Mouse (Mus musculus) stomach, embryonic 15.5 days (tissue): Measurements from ENCODE around the gene Psd4. TPM values are rescaled to one million over a fixed set of nuclear protein-coding genes. Genes with fewer than 3 reads are reported as not detected.

Experiments used
- ATAC-seq: fragments of 200-750 bp; cut with Nextera tagmentation; 2 replicates; pipeline ENCODE4 v1.8.0; 2017; ENCODE audit warnings: low read depth, moderate number of reproducible peaks, moderate TSS enrichment; ENCODE audit not compliant: insufficient read depth, low FRiP score
- H3K27ac ChIP-seq: fragments of 300-500 bp; sonication (generic); 2 replicates; pipeline ENCODE4 v1.5.1; 2015; ENCODE audit warnings: mild to moderate bottlenecking, inconsistent platforms
- H3K27me3 ChIP-seq: fragments of 300-500 bp; sonication (generic); replicated peaks from 2 replicates; pipeline ENCODE4 v1.6.1; 2015; ENCODE audit warnings: inconsistent platforms
- H3K36me3 ChIP-seq: fragments of 300-500 bp; sonication (generic); 2 replicates; pipeline ENCODE4 v1.6.1; 2015; ENCODE audit warnings: inconsistent platforms
- H3K4me1 ChIP-seq: fragments of 300-500 bp; sonication (generic); 2 replicates; pipeline ENCODE4 v1.6.1; 2015; ENCODE audit warnings: inconsistent platforms
- H3K4me2 ChIP-seq: fragments of 300-500 bp; sonication (generic); 2 replicates; pipeline ENCODE4 v1.6.1; 2015; ENCODE audit warnings: mild to moderate bottlenecking, inconsistent platforms
- H3K4me3 ChIP-seq: fragments of 300-500 bp; sonication (generic); replicated peaks from 2 replicates; pipeline ENCODE4 v1.5.1; 2015; ENCODE audit warnings: inconsistent platforms
- H3K9ac ChIP-seq: fragments of 300-500 bp; sonication (generic); 2 replicates; pipeline ENCODE4 v1.6.1; 2015; ENCODE audit warnings: inconsistent platforms
- H3K9me3 ChIP-seq: fragments of 300-500 bp; sonication (generic); 2 replicates; pipeline ENCODE4 v1.6.1; 2016; ENCODE audit warnings: inconsistent platforms
- WGBS: fragments of 180-500 bp; shearing (Covaris S2); methylation state at CpG from one replicate; pipeline ENCODE4 v1.1.7; 2015; 5-methylcytosine and 5-hydroxymethylcytosine counted together
- polyA plus RNA-seq: library from polyadenylated mRNA; unstranded; fragments of >200 nt; fragmentation: Nextera tagmentation; extraction: Ambion mirVana; gene quantifications from 2 replicates; pipeline ENCODE4 v1.2.1, GENCODE M21; 2015

Gene Psd4
- polyA plus RNA-seq = 6.3 and 6.4 TPM in 2 replicates

GRCm38 (mm10) chr2:24367030-24367894, at the start of gene Psd4:
TSS of gene Psd4 (plus strand) at chr2:24367580.
- H3K9ac ChIP-seq = peak within 1 kb of the TSS; percentile 3; the same call in 1 of the 2 replicates
- no peaks in the 10 kb centered on the region for H3K36me3 ChIP-seq
- WGBS = 3% methylated on average over 47 of the region's 47 CpGs
- ATAC-seq = peak; percentile 97
- H3K27me3 ChIP-seq = no peaks in the 10 kb centered on the region
- peaks cover 6% of the 10 kb centered on the region for H3K4me1 ChIP-seq
- H3K27ac ChIP-seq = peak within 1 kb of the TSS; percentile 69; the same call in 1 of the 2 replicates
- peak within 1 kb of the TSS; percentile 70 for H3K4me2 ChIP-seq
- peak within 1 kb of the TSS; percentile 39 for H3K4me3 ChIP-seq
- H3K9me3 ChIP-seq = no peaks in the 10 kb centered on the region

- ATAC-seq = no peak
- Histone ChIP-seq H3K27me3 (no peaks in the 10 kb centered on the region), H3K9me3 (no peaks in the 10 kb centered on the region), H3K27ac (no peak overlapping the region), H3K36me3 (no peaks in the 10 kb centered on the region), H3K9ac (no peak overlapping the region), H3K4me2 (no peak overlapping the region), H3K4me3 (no peak overlapping the region), H3K4me1 (no peaks in the 10 kb centered on the region)
- 67% methylated on average over 4 of the region's 4 CpGs for WGBS
Measured at GRCm38 (mm10) chr2:24317919-24318598, 49.3 kb upstream of the Psd4 start.

- Histone ChIP-seq H3K27ac (peak overlapping the region; percentile 22; the same call in 1 of the 2 replicates), H3K36me3 (no peaks in the 10 kb centered on the region), H3K4me1 (no peaks in the 10 kb centered on the region), H3K9ac (no peak overlapping the region), H3K4me2 (no peak overlapping the region), H3K4me3 (no peak overlapping the region), H3K9me3 (no peaks in the 10 kb centered on the region), H3K27me3 (no peaks in the 10 kb centered on the region)
- 45% methylated on average over 3 of the region's 3 CpGs for WGBS
- peak; percentile 71; the same call in 1 of the 2 replicates for ATAC-seq
Measured at GRCm38 (mm10) chr2:24335333-24335732, 32.0 kb upstream of the Psd4 start.

GRCm38 (mm10) chr2:24336545-24336944, 30.8 kb upstream of the Psd4 start, which contains the start of gene Il1rn:
TSS of gene Il1rn (plus strand) at chr2:24336853.
- Histone ChIP-seq H3K36me3 (no peaks in the 10 kb centered on the region), H3K4me3 (no peak within 1 kb of the TSS), H3K27ac (peak within 1 kb of the TSS; percentile 22; the same call in 1 of the 2 replicates), H3K9ac (no peak within 1 kb of the TSS), H3K9me3 (no peaks in the 10 kb centered on the region), H3K4me1 (no peaks in the 10 kb centered on the region), H3K27me3 (no peaks in the 10 kb centered on the region), H3K4me2 (no peak within 1 kb of the TSS)
- peak; percentile 53; the same call in 1 of the 2 replicates for ATAC-seq
- 63% methylated on average over 2 of the region's 2 CpGs for WGBS

GRCm38 (mm10) chr2:24341395-24341885, 25.9 kb upstream of the Psd4 start:
- no peaks in the 10 kb centered on the region for H3K4me1 ChIP-seq
- no peaks in the 10 kb centered on the region for H3K27me3 ChIP-seq
- no peak overlapping the region for H3K4me2 ChIP-seq
- no peaks in the 10 kb centered on the region for H3K36me3 ChIP-seq
- no peak overlapping the region for H3K27ac ChIP-seq
- H3K9me3 ChIP-seq = no peaks in the 10 kb centered on the region
- H3K4me3 ChIP-seq = no peak overlapping the region
- H3K9ac ChIP-seq = no peak overlapping the region
- ATAC-seq = no peak
- WGBS = 66% methylated on average over 3 of the region's 3 CpGs

GRCm38 (mm10) chr2:24344619-24345018, 22.8 kb upstream of the Psd4 start:
- Histone ChIP-seq H3K4me2 (no peak overlapping the region), H3K27ac (no peak overlapping the region), H3K36me3 (no peaks in the 10 kb centered on the region), H3K27me3 (no peaks in the 10 kb centered on the region), H3K4me1 (no peaks in the 10 kb centered on the region), H3K4me3 (no peak overlapping the region), H3K9me3 (no peaks in the 10 kb centered on the region), H3K9ac (no peak overlapping the region)
- no peak for ATAC-seq
- 39% methylated on average over 4 of the region's 4 CpGs for WGBS

GRCm38 (mm10) chr2:24345056-24345455, 22.3 kb upstream of the Psd4 start:
- H3K4me2 ChIP-seq = no peak overlapping the region
- H3K4me3 ChIP-seq = no peak overlapping the region
- no peak overlapping the region for H3K9ac ChIP-seq
- WGBS = 78% methylated on average over 8 of the region's 8 CpGs
- no peak for ATAC-seq
- H3K4me1 ChIP-seq = no peaks in the 10 kb centered on the region
- no peaks in the 10 kb centered on the region for H3K27me3 ChIP-seq
- no peaks in the 10 kb centered on the region for H3K9me3 ChIP-seq
- no peak overlapping the region for H3K27ac ChIP-seq
- no peaks in the 10 kb centered on the region for H3K36me3 ChIP-seq

GRCm38 (mm10) chr2:24347926-24348325, 19.5 kb upstream of the Psd4 start:
- H3K9ac ChIP-seq = no peak overlapping the region
- H3K4me2 ChIP-seq = no peak overlapping the region
- H3K4me1 ChIP-seq = no peaks in the 10 kb centered on the region
- ATAC-seq = no peak
- H3K27ac ChIP-seq = no peak overlapping the region
- H3K4me3 ChIP-seq = no peak overlapping the region
- H3K9me3 ChIP-seq = no peaks in the 10 kb centered on the region
- H3K36me3 ChIP-seq = no peaks in the 10 kb centered on the region
- H3K27me3 ChIP-seq = no peaks in the 10 kb centered on the region
- 73% methylated on average over 1 of the region's 1 CpGs for WGBS

- no peak overlapping the region for H3K4me3 ChIP-seq
- 69% methylated on average over 2 of the region's 2 CpGs for WGBS
- no peaks in the 10 kb centered on the region for H3K27me3 ChIP-seq
- H3K27ac ChIP-seq = no peak overlapping the region
- no peaks in the 10 kb centered on the region for H3K36me3 ChIP-seq
- no peak overlapping the region for H3K9ac ChIP-seq
- ATAC-seq = no peak
- no peak overlapping the region for H3K4me2 ChIP-seq
- no peaks in the 10 kb centered on the region for H3K9me3 ChIP-seq
- H3K4me1 ChIP-seq = no peaks in the 10 kb centered on the region
Measured at GRCm38 (mm10) chr2:24351159-24351558, 16.2 kb upstream of the Psd4 start.

- no peak overlapping the region for H3K4me3 ChIP-seq
- H3K4me2 ChIP-seq = no peak overlapping the region
- H3K36me3 ChIP-seq = no peaks in the 10 kb centered on the region
- H3K27me3 ChIP-seq = no peaks in the 10 kb centered on the region
- no peak overlapping the region for H3K9ac ChIP-seq
- no peak overlapping the region for H3K27ac ChIP-seq
- no peak for ATAC-seq
- 88% methylated on average over 2 of the region's 2 CpGs for WGBS
- no peaks in the 10 kb centered on the region for H3K9me3 ChIP-seq
- H3K4me1 ChIP-seq = no peaks in the 10 kb centered on the region
Measured at GRCm38 (mm10) chr2:24353042-24353441, 14.3 kb upstream of the Psd4 start.

- Histone ChIP-seq H3K27ac (no peak overlapping the region), H3K36me3 (no peaks in the 10 kb centered on the region), H3K9me3 (no peaks in the 10 kb centered on the region), H3K4me2 (no peak overlapping the region), H3K4me1 (no peaks in the 10 kb centered on the region), H3K4me3 (no peak overlapping the region), H3K27me3 (no peaks in the 10 kb centered on the region), H3K9ac (no peak overlapping the region)
- ATAC-seq = no peak
- 3% methylated on average over 1 of the region's 1 CpGs for WGBS
Measured at GRCm38 (mm10) chr2:24357642-24358041, 9.7 kb upstream of the Psd4 start.

GRCm38 (mm10) chr2:24359347-24359746, 8.0 kb upstream of the Psd4 start:
- Histone ChIP-seq H3K27me3 (no peaks in the 10 kb centered on the region), H3K4me2 (no peak overlapping the region), H3K36me3 (no peaks in the 10 kb centered on the region), H3K4me1 (no peaks in the 10 kb centered on the region), H3K9ac (no peak overlapping the region), H3K9me3 (no peaks in the 10 kb centered on the region), H3K27ac (no peak overlapping the region), H3K4me3 (no peak overlapping the region)
- 80% methylated on average over 1 of the region's 1 CpGs for WGBS
- ATAC-seq = no peak
